20 mouse cellular contexts compared by ENCODE assay signal in the genomic region with DNA sequence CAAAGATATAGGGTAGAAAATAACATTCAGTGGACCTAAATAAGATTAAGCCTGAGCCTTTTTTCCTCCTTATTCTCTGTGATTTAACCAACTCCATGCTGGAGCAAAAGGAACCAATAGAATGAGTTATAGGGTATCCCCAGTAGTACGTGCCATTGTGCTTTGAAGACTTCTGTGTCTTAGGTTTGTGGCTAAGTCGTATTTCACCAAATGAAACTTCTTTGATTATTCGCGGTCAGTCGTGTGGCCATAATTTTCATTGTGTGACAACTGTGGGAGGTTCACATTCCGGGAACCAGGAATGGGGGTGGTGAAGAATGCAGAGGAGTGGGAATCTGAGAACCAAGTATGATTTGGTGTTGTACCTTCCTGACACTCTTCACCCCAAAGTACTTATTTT.
"Had no signal": no experiment of that assay in that cellular context is flagged by ENCODE, and none has a peak within 500 bp of the region (broad histone marks: within the 10 kb centered on the region; RNA-seq: fewer than 3 reads in every experiment).

No protein-coding gene starts in this region.

- DNase-seq: kidney, adult 11 months; kidney, adult 8-10 months; kidney, postnatal 25 days; left cerebral cortex, postnatal 4 days; liver, postnatal 0 days; lung, embryonic 14.5 days; thymus, adult 18-20 months; thymus, postnatal 36 days had no signal

- H3K4me3 ChIP-seq: limb, embryonic 12.5 days; limb, embryonic 15.5 days; midbrain, embryonic 10.5 days; midbrain, embryonic 13.5 days; myocyte; neural tube, embryonic 12.5 days; neural tube, embryonic 15.5 days had no signal

- H3K9me3 ChIP-seq: limb, embryonic 12.5 days; limb, embryonic 15.5 days; midbrain, embryonic 10.5 days; midbrain, embryonic 13.5 days; neural tube, embryonic 12.5 days; neural tube, embryonic 15.5 days had no signal

- H3K36me3 ChIP-seq: limb, embryonic 12.5 days; limb, embryonic 15.5 days; midbrain, embryonic 10.5 days; midbrain, embryonic 13.5 days; neural tube, embryonic 12.5 days; neural tube, embryonic 15.5 days had no signal

- H3K4me1 ChIP-seq: limb, embryonic 12.5 days; limb, embryonic 15.5 days; midbrain, embryonic 10.5 days; midbrain, embryonic 13.5 days; neural tube, embryonic 12.5 days; neural tube, embryonic 15.5 days had no signal

- ATAC-seq: liver, postnatal 0 days; lung, postnatal 0 days; midbrain, embryonic 13.5 days; midbrain, embryonic 16.5 days had no signal

- H3K9ac ChIP-seq: limb, embryonic 12.5 days; limb, embryonic 15.5 days; liver, embryonic 14.5 days; liver, postnatal 0 days; lung, embryonic 14.5 days; midbrain, embryonic 13.5 days; neural tube, embryonic 12.5 days; neural tube, embryonic 15.5 days had no signal

- H3K27ac ChIP-seq: limb, embryonic 12.5 days; limb, embryonic 15.5 days; liver, embryonic 14.5 days; macrophage; midbrain, embryonic 10.5 days; midbrain, embryonic 13.5 days; neural tube, embryonic 12.5 days; neural tube, embryonic 15.5 days had no signal

- H3K4me2 ChIP-seq: limb, embryonic 12.5 days; limb, embryonic 15.5 days; liver, embryonic 11.5 days; lung, embryonic 14.5 days; midbrain, embryonic 13.5 days; neural tube, embryonic 12.5 days; neural tube, embryonic 15.5 days had no signal

- H3K27me3 ChIP-seq: limb, embryonic 12.5 days; limb, embryonic 15.5 days; midbrain, embryonic 13.5 days; neural tube, embryonic 12.5 days; neural tube, embryonic 15.5 days had no signal
